Mouse (Mus musculus) testis, adult 2 months (tissue): Measurements from ENCODE around the gene Trio.
"Not testable (repeated sequence)": the region's sequence is repeated elsewhere in the genome, so short reads cannot be mapped to it uniquely, and the experiment has no call there.

Experiments used
- CTCF ChIP-seq: fragments of 200-500 bp; IDR thresholded peaks from 2 replicates; pipeline ENCODE4 v1.5.1; 2012; ENCODE audit warnings: low read depth, mild to moderate bottlenecking, inconsistent platforms, low read length, moderate library complexity; ENCODE audit not compliant: control insufficient read depth, insufficient read depth, insufficient replicate concordance
- POLR2A ChIP-seq: fragments of 200-500 bp; IDR thresholded peaks from 2 replicates; pipeline ENCODE4 v1.6.1; 2012; ENCODE audit warnings: low read depth, mild to moderate bottlenecking, inconsistent platforms, low read length, moderate library complexity; ENCODE audit not compliant: control insufficient read depth

GRCm38 (mm10) chr15:27720297-27720696, 305.4 kb downstream of the Trio start:
- TF ChIP-seq CTCF, POLR2A: not testable (repeated sequence)
